Mouse (Mus musculus): ENCODE measurements at regions not wholly inside any gene's neighbourhood (a gene's known extent, or its start where the extent isn't known, plus 50 kb on each side); places are given as distances from the start of the nearest gene placed in this dataset.
A peak's percentile ranks its signal among the peaks of the same experiment; 100 is the strongest.

DNA sequence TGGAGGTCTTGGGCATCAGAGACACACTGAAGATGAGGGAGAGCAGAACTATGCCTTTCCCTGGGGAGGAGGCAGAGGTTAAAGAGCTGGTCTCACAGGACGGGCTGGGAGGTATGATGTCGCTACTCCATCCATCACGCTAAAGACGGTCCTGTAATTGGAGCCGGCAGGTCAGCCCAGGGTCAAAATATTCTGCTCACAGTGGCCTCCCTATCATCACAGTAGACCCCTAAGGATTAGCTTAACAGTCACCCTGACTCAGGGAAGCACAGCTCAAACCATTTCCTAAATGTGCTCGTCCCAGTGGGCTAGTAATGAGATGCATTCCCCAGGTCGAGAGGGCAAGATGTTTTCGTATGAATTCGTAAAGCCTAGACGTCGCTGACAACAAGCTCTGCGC is 53.7 kb upstream of the Mon1b start:
- Histone ChIP-seq H3K4me1 (ENCODE audit: control insufficient read depth, insufficient read depth, low read length) (peaks cover 2% of the 10 kb centered on the region; the same call in 1 of the 2 replicates), H3K27me3 (ENCODE audit: control insufficient read depth, insufficient read depth, low read length) (no peaks in the 10 kb centered on the region), H3K9me3 (ENCODE audit: control insufficient read depth, low read length) (no peaks in the 10 kb centered on the region), H3K9ac (ENCODE audit: low read length) (no peak overlapping the region), H3K4me2 (no peak overlapping the region), H3K36me3 (ENCODE audit: control insufficient read depth, insufficient read depth, low read length) (no peaks in the 10 kb centered on the region), H3K27ac (ENCODE audit: low read depth, low read length) (no peak overlapping the region), H3K4me3 (ENCODE audit: low read depth, low read length) (no peak overlapping the region)
- WGBS = 45% methylated on average over 12 of the region's 12 CpGs
- ATAC-seq (ENCODE audit: low FRiP score) = peak; percentile 17; the same call in 1 of the 2 replicates
- DNase-seq (ENCODE audit: low spot score, missing footprints) = no peak

DNA sequence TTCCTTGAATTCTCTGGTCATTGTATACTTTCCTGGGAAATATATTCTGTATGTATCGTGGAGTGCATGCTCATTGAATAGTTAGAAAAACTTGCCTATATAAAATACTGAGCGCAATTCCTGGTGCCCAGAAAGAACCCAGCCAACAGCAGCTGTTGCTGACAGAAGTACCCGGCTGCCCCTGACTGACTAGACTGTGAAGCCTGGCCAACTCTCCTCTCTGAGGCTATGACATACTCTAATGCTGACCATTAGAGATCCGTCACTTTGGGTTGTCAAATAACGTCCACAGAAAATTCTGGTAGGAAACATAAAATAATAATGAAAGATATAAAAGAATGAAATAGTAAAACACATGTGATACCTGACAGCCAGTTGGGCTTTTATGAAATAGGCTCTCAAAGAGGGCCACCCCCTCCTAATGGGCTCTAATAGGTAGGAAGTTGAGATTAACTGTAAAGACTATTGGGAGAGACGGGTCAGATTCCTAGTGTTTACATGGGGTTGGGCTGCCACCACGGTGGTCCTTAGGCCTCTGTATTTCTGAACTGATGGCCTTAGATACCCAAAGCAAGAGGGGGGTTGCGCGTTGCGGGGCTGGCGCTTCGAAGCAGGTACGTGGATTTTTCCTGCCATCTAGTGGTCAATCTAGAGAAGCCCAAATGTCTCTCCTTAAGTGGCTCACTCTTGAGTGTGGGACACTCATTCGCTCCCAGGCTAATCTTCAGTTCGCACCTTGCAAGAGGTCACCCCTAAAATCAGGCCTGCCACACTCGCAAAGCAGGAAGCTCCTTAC is 53.0 kb upstream of the Mon1b start:
- Histone ChIP-seq H3K9ac (ENCODE audit: low read length) (no peak overlapping the region), H3K27me3 (ENCODE audit: control insufficient read depth, insufficient read depth, low read length) (no peaks in the 10 kb centered on the region)

DNA sequence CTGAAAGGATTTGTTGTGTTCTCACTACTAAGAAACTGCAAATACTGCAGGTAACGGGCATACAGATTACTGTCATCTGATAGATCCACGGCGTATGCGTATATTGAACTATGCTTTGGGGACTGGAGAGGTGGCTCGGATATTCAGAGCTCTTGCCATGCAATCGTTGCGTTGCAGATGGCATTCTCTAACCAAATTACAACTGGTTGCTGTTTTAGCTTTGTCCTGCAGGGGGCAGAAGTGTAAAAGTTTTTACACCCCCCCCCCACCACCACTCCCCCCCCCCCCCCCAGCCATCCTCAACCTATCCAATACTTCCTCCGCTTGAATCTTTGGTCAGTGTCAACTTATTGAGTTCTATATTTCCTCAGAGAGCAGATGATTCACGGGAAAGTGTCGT is 51.6 kb upstream of the Mon1b start:
- DNase-seq (ENCODE audit: low spot score, missing footprints) = no peak
- no peak for ATAC-seq (ENCODE audit: low FRiP score)
- no peak overlapping the region for H3K9ac ChIP-seq (ENCODE audit: low read length)
- H3K27me3 ChIP-seq (ENCODE audit: control insufficient read depth, insufficient read depth, low read length) = no peaks in the 10 kb centered on the region
- H3K4me3 ChIP-seq (ENCODE audit: low read depth, low read length) = no peak overlapping the region
- no peak overlapping the region for H3K4me2 ChIP-seq
- 74% methylated on average over 10 of the region's 10 CpGs for WGBS
- no peaks in the 10 kb centered on the region for H3K9me3 ChIP-seq (ENCODE audit: control insufficient read depth, low read length)
- no peak overlapping the region for H3K27ac ChIP-seq (ENCODE audit: low read depth, low read length)
- peaks cover 2% of the 10 kb centered on the region; the same call in 1 of the 2 replicates for H3K4me1 ChIP-seq (ENCODE audit: control insufficient read depth, insufficient read depth, low read length)
- no peaks in the 10 kb centered on the region for H3K36me3 ChIP-seq (ENCODE audit: control insufficient read depth, insufficient read depth, low read length)

More for the DNA sequence above, 53.0 kb upstream of the Mon1b start:
- peaks cover 2% of the 10 kb centered on the region; the same call in 1 of the 2 replicates for H3K4me1 ChIP-seq (ENCODE audit: control insufficient read depth, insufficient read depth, low read length)
- no peak overlapping the region for H3K27ac ChIP-seq (ENCODE audit: low read depth, low read length)
- 29% methylated on average over 16 of the region's 16 CpGs for WGBS
- DNase-seq (ENCODE audit: low spot score, missing footprints) (peak; percentile 95), ATAC-seq (ENCODE audit: low FRiP score) (peak; percentile 86)
- no peak overlapping the region for H3K4me3 ChIP-seq (ENCODE audit: low read depth, low read length)
- no peak overlapping the region for H3K4me2 ChIP-seq
- H3K36me3 ChIP-seq (ENCODE audit: control insufficient read depth, insufficient read depth, low read length) = no peaks in the 10 kb centered on the region
- no peaks in the 10 kb centered on the region for H3K9me3 ChIP-seq (ENCODE audit: control insufficient read depth, low read length)
